Mouse (Mus musculus) stomach, postnatal 0 days (tissue): ENCODE results near the gene Syngr2.

Experiments
- CTCF ChIP-seq: IDR thresholded peaks from 2 replicates; pipeline ENCODE4 v1.5.1; 2016; ENCODE audit warnings: antibody characterized with exemption, low read depth, mild to moderate bottlenecking, moderate library complexity
- EP300 ChIP-seq: optimal IDR thresholded peaks from 2 replicates; pipeline ENCODE3; 2016; ENCODE audit warnings: antibody characterized with exemption

- TF ChIP-seq EP300 (no peak), CTCF (no peak; the same call in 1 of the 2 replicates)
Observed at GRCm38 (mm10) chr11:117809407-117810311, at the start of gene Syngr2, which contains the start of gene Gm20708.
